Mouse (Mus musculus) megakaryocyte, embryonic 14.5 days (primary cell): Measurements from ENCODE around the gene Ccdc158.

ENCODE experiments used
- FLI1 ChIP-seq: IDR thresholded peaks from 2 replicates; pipeline ENCODE4 v1.6.1; 2012; ENCODE audit warnings: low read length, inconsistent platforms, mixed read lengths
- GATA1 ChIP-seq: IDR thresholded peaks from 3 replicates; pipeline ENCODE4 v1.6.1; 2012; ENCODE audit warnings: mixed read lengths, low read length, inconsistent platforms, borderline replicate concordance

GRCm38 (mm10) chr5:92607492-92608229, 67.4 kb downstream of the Ccdc158 start:
- TF ChIP-seq FLI1 (no peak), GATA1 (no peak)
